In the genomic region with DNA sequence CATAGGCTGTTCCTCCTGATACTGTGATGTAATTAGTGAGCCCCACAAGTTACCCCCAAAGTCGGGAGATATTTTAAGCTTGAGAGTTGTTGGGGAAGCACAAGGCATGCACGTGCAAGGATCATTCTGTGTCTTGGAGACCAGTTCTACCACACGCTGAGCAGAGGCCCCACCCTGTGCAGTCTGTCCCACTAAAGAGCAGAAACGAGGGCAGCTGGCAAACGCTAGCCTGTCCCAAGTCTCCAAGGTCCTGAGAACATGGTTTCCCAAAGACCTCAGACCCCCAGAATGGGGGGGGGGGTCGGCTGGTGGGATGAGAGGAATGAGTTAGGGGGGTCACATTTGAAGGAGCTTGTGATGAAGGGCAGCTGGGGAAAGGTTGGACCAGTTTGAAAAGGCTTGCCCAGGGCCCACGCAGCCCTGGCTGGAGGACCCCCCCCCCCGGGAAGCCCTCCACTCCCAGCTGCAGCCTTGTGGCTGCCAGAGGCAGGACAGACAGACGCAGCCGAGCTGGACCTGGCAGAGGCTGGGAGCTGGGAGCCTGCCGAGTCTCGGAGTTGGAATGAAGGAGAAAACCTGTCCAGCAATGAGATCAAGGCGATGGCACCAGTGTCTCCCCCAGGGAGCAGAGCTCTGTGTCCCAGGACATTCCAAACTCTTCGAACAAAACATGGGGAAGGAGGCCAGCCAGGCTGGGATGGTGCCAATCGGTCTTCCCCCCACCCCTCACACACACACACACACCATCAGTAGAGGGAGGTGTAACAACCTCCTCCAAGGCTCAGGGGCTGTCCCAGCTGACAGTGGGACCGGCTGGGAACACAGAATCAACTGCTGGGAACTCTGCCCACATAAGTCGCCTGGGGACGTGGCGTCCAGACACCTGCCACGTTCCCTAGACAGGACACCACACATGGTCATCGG, we compare ENCODE assay signal across 10 mouse cellular contexts. TPM values are rescaled to one million over a fixed set of nuclear protein-coding genes. Genes with fewer than 3 reads are reported as not detected.
A peak's percentile ranks its signal among the peaks of the same experiment; 100 is the strongest.
DNase-seq lines count a peak whose midpoint lies in the region; ATAC-seq and TF ChIP-seq lines count a peak whose summit lies in the region.
"Had no signal": no experiment of that assay in that cellular context is flagged by ENCODE, and none has a peak within 500 bp of the region (broad histone marks: within the 10 kb centered on the region; RNA-seq: fewer than 3 reads in every experiment).

No protein-coding gene starts in this region.

- no peak for TF ChIP-seq POLR2A in CH12.LX (IDR thresholded peaks at IDR 0.05; ENCODE audit: low read depth, low read length)

- WGBS in embryonic facial prominence, embryonic 14.5 days = 51% methylated on average over 21 of the region's 21 CpGs
- 64% methylated on average over 21 of the region's 21 CpGs for WGBS in limb, embryonic 13.5 days
- 77% methylated on average over 21 of the region's 21 CpGs for WGBS in liver, embryonic 11.5 days

- H3K27ac ChIP-seq in CH12.LX (ENCODE audit: insufficient read depth, low read depth) = no peak overlapping the region
- 0 out of 2 replicates have a peak overlapping the region, but pooled peaks have one; percentile 56 for H3K27ac ChIP-seq in embryonic facial prominence, embryonic 14.5 days (replicated peaks; ENCODE audit: low read depth, low read length)
- no peak overlapping the region for H3K27ac ChIP-seq in limb, embryonic 13.5 days
- no peak overlapping the region for H3K27ac ChIP-seq in liver, embryonic 11.5 days (ENCODE audit: low read depth, low read length)

- no peak for TF ChIP-seq RAD21 in CH12.LX (IDR thresholded peaks at IDR 0.05; ENCODE audit: low read depth, low read length)

- H3K9ac ChIP-seq in CH12.LX (ENCODE audit: insufficient read depth, low read depth) = no peak overlapping the region
- no peak overlapping the region for H3K9ac ChIP-seq in embryonic facial prominence, embryonic 14.5 days (ENCODE audit: low read depth, low read length)
- H3K9ac ChIP-seq in limb, embryonic 13.5 days = peak overlapping the region; percentile 14; the same call in 1 of the 2 replicates
- H3K9ac ChIP-seq in liver, embryonic 11.5 days (ENCODE audit: low read depth, low read length) = no peak overlapping the region

- H3K9me3 ChIP-seq in CH12.LX (replicated peaks; ENCODE audit: low read length) = peaks cover 2% of the 10 kb centered on the region
- no peaks in the 10 kb centered on the region for H3K9me3 ChIP-seq in embryonic facial prominence, embryonic 14.5 days (ENCODE audit: control insufficient read depth, low read length)
- H3K9me3 ChIP-seq in limb, embryonic 13.5 days = no peaks in the 10 kb centered on the region
- H3K9me3 ChIP-seq in liver, embryonic 11.5 days (ENCODE audit: control insufficient read depth, low read length) = no peaks in the 10 kb centered on the region

- H3K27me3 ChIP-seq in CH12.LX (replicated peaks) = peaks cover 82% of the 10 kb centered on the region
- H3K27me3 ChIP-seq in embryonic facial prominence, embryonic 14.5 days (replicated peaks; ENCODE audit: control insufficient read depth, insufficient read depth, low read length) = no peaks in the 10 kb centered on the region
- no peaks in the 10 kb centered on the region for H3K27me3 ChIP-seq in limb, embryonic 13.5 days
- H3K27me3 ChIP-seq in liver, embryonic 11.5 days (replicated peaks; ENCODE audit: control insufficient read depth, insufficient read depth, low read length) = no peaks in the 10 kb centered on the region

- TF ChIP-seq EP300 in CH12.LX (IDR thresholded peaks at IDR 0.05; ENCODE audit: low read length) = no peak

- no peaks in the 10 kb centered on the region for H3K79me2 ChIP-seq in CH12.LX (replicated peaks; ENCODE audit: control insufficient read depth, extremely low read depth, insufficient read depth, poor library complexity, severe bottlenecking)

- dilution Hi-C loops in CH12.LX (cut with MboI; ENCODE audit: extremely low pct_ligation_motif_present, extremely low pct_unique_long_range_greater_than_20kb, low sequenced_read_pairs) = no loop called here

- H3K4me3 ChIP-seq in CH12.LX (replicated peaks in 1 of 3; ENCODE audit: low read depth in 2 of 3, low read length in 2 of 3, poor library complexity in 1 of 3) = no peak overlapping the region
- no peak overlapping the region for H3K4me3 ChIP-seq in embryonic facial prominence, embryonic 14.5 days (ENCODE audit: low read depth, low read length)
- H3K4me3 ChIP-seq in limb, embryonic 13.5 days = no peak overlapping the region
- no peak overlapping the region for H3K4me3 ChIP-seq in liver, embryonic 11.5 days (ENCODE audit: low read depth, low read length)

- peak; percentile 26; the same call in 1 of the 2 replicates for ATAC-seq in embryonic facial prominence, embryonic 14.5 days (ENCODE audit: low read depth)
- ATAC-seq in limb, embryonic 13.5 days (ENCODE audit: low FRiP score, low read depth) = no peak
- ATAC-seq in liver, embryonic 11.5 days (replicated peaks; ENCODE audit: low FRiP score) = no peak

- H3K4me1 ChIP-seq in CH12.LX (ENCODE audit: control insufficient read depth in 1 of 2, insufficient read depth in 2 of 2) = no peaks in the 10 kb centered on the region
- peaks cover 6% of the 10 kb centered on the region for H3K4me1 ChIP-seq in embryonic facial prominence, embryonic 14.5 days (ENCODE audit: control insufficient read depth, insufficient read depth, low read length)
- peaks cover 21% of the 10 kb centered on the region for H3K4me1 ChIP-seq in limb, embryonic 13.5 days
- no peaks in the 10 kb centered on the region for H3K4me1 ChIP-seq in liver, embryonic 11.5 days (replicated peaks; ENCODE audit: control insufficient read depth, insufficient read depth, low read length)

- peak; percentile 16 to 53 for DNase-seq in frontal cortex, postnatal 10 days (ENCODE audit: low spot score in 2 of 2)
- DNase-seq in frontal cortex, postnatal 25 days (ENCODE audit: low spot score in 2 of 2) = no peak
- DNase-seq in CH12.LX (ENCODE audit: extremely low read depth) = no peak
- DNase-seq in embryonic facial prominence, embryonic 14.5 days (ENCODE audit: low spot score) = peak; percentile 65
- no peak for DNase-seq in spleen, postnatal 36 days (ENCODE audit: low spot score in 2 of 2)
- DNase-seq in liver, embryonic 11.5 days (ENCODE audit: low spot score) = no peak
- DNase-seq in frontal cortex, adult 2 months (ENCODE audit: extremely low spot score in 1 of 2, low spot score in 1 of 2) = no peak

- in situ Hi-C loops in CH12.LX (cut with MboI; ENCODE audit: low pct_ligation_motif_present, low pct_unique_long_range_greater_than_20kb, low sequenced_read_pairs) = no loop called here

- TF ChIP-seq CTCF in CH12.LX (conservative IDR thresholded peaks at IDR 0.05 in 1 of 2, IDR thresholded peaks at IDR 0.05 in 1 of 2; ENCODE audit: low read depth in 2 of 2, low read length in 2 of 2) = no peak

- H3K36me3 ChIP-seq in CH12.LX (replicated peaks in 1 of 2; ENCODE audit: control insufficient read depth in 1 of 2, insufficient read depth in 1 of 2, low read length in 1 of 2) = no peaks in the 10 kb centered on the region
- H3K36me3 ChIP-seq in embryonic facial prominence, embryonic 14.5 days (ENCODE audit: control insufficient read depth, insufficient read depth, low read length) = no peaks in the 10 kb centered on the region
- no peaks in the 10 kb centered on the region for H3K36me3 ChIP-seq in limb, embryonic 13.5 days
- H3K36me3 ChIP-seq in liver, embryonic 11.5 days (ENCODE audit: control insufficient read depth, insufficient read depth, low read length) = no peaks in the 10 kb centered on the region

- no peak overlapping the region for H3K4me2 ChIP-seq in CH12.LX (ENCODE audit: insufficient read depth, low read depth, poor library complexity, severe bottlenecking)
- H3K4me2 ChIP-seq in embryonic facial prominence, embryonic 14.5 days (ENCODE audit: low read depth, low read length) = no peak overlapping the region
- H3K4me2 ChIP-seq in limb, embryonic 13.5 days (replicated peaks) = no peak overlapping the region
- no peak overlapping the region for H3K4me2 ChIP-seq in liver, embryonic 11.5 days

TF ChIP-seq in CH12.LX, 34 proteins besides CTCF, POLR2A, EP300 and RAD21:
- TF ChIP-seq E2F4 (IDR thresholded peaks at IDR 0.05; ENCODE audit: insufficient replicate concordance, low read depth, low read length) (no peak), BHLHE40 (IDR thresholded peaks at IDR 0.05; ENCODE audit: low read depth, low read length) (0 out of 2 replicates have a peak, but pooled peaks have one; percentile 12)
TF ChIP-seq in CH12.LX: peak in this region for 1.

RNA-seq across cellular contexts. Expression of a gene that starts 32.3 kb away (rescaled TPM):
- total RNA-seq in CH12.LX (2012; rRNA removed) (not detected in 2 replicates), CH12.LX (2014; rRNA removed) (not detected in 2 replicates)
- polyA plus RNA-seq in CH12.LX (2012; ENCODE audit: insufficient read length, low read depth) = not detected in 2 replicates
- polyA plus RNA-seq in embryonic facial prominence, embryonic 14.5 days (2014; fragmentation: Nextera tagmentation; extraction: Ambion mirVana) = not detected in 2 replicates
- polyA plus RNA-seq in limb, embryonic 13.5 days (2015; fragmentation: Nextera tagmentation; extraction: Ambion mirVana) = not detected in 2 replicates
- not detected in 2 replicates for polyA plus RNA-seq in liver, embryonic 11.5 days (2014; fragmentation: Nextera tagmentation; extraction: Ambion mirVana)
- not detected in 2 replicates for polyA plus RNA-seq in frontal cortex, adult 2 months (2012; rRNA removed)
- polyA plus RNA-seq: cortical plate, adult 2 months; limb, embryonic 11.5 days had no signal

RNA-seq across cellular contexts. Expression of a gene that starts 41.1 kb away (rescaled TPM):
- total RNA-seq in CH12.LX (2012; rRNA removed) (not detected in 2 replicates), CH12.LX (2014; rRNA removed) (not detected in 2 replicates)
- not detected in 2 replicates for polyA plus RNA-seq in CH12.LX (2012; ENCODE audit: insufficient read length, low read depth)
- 0.15 and 0.20 TPM in 2 replicates for polyA plus RNA-seq in embryonic facial prominence, embryonic 14.5 days (2014; fragmentation: Nextera tagmentation; extraction: Ambion mirVana)
- polyA plus RNA-seq in limb, embryonic 13.5 days (2015; fragmentation: Nextera tagmentation; extraction: Ambion mirVana) = 0.45 and 2.0 TPM in 2 replicates
- 115 and 120 TPM in 2 replicates for polyA plus RNA-seq in liver, embryonic 11.5 days (2014; fragmentation: Nextera tagmentation; extraction: Ambion mirVana)
- polyA plus RNA-seq in frontal cortex, adult 2 months (2012; rRNA removed) = not detected in 2 replicates
- polyA plus RNA-seq: cortical plate, adult 2 months had no signal

RNA-seq across cellular contexts. Expression of a gene that starts 58.0 kb away (rescaled TPM):
- total RNA-seq in CH12.LX (2012; rRNA removed) (1.7 and 1.9 TPM in 2 replicates), CH12.LX (2014; rRNA removed) (0.93 and 1.3 TPM in 2 replicates)
- 0.30 and 0.73 TPM in 2 replicates for polyA plus RNA-seq in CH12.LX (2012; ENCODE audit: insufficient read length, low read depth)
- polyA plus RNA-seq in embryonic facial prominence, embryonic 14.5 days (2014; fragmentation: Nextera tagmentation; extraction: Ambion mirVana) = 10.6 and 18.2 TPM in 2 replicates
- 19.9 and 21.7 TPM in 2 replicates for polyA plus RNA-seq in limb, embryonic 13.5 days (2015; fragmentation: Nextera tagmentation; extraction: Ambion mirVana)
- 9.1 and 11.4 TPM in 2 replicates for polyA plus RNA-seq in liver, embryonic 11.5 days (2014; fragmentation: Nextera tagmentation; extraction: Ambion mirVana)
- polyA plus RNA-seq in frontal cortex, adult 2 months (2012; rRNA removed) = 14.0 and 14.9 TPM in 2 replicates

Comparison
In these comparisons a context has a peak if more than half of its experiments do, and no peak if none do; other contexts are left out.
1. DNase-seq: peak in frontal cortex, postnatal 10 days (2 of 2) and embryonic facial prominence, embryonic 14.5 days (single experiment); none in frontal cortex, postnatal 25 days (0 of 2), CH12.LX (single experiment), spleen, postnatal 36 days (0 of 2), liver, embryonic 11.5 days (single experiment) and frontal cortex, adult 2 months (0 of 2).
2. RNA of a gene that starts 41.1 kb away (polyA plus RNA-seq): 115 to 120 TPM in liver, embryonic 11.5 days; 0.45 to 2.0 TPM in limb, embryonic 13.5 days, 0.15 to 0.20 TPM in embryonic facial prominence, embryonic 14.5 days, not detected in CH12.LX and not detected in frontal cortex, adult 2 months; every median in the first group is over 10 times any median in the second.